Mouse (Mus musculus) lung, postnatal 0 days (tissue): ENCODE data around the gene Dock4.

Experiments used
- CTCF ChIP-seq: IDR thresholded peaks from 2 replicates; pipeline ENCODE4 v1.5.1; 2016; ENCODE audit warnings: antibody characterized with exemption, mild to moderate bottlenecking
- EP300 ChIP-seq: IDR thresholded peaks from 2 replicates; pipeline ENCODE4 v1.6.1; 2016; ENCODE audit warnings: antibody characterized with exemption, mild to moderate bottlenecking, control low read depth

GRCm38 (mm10) chr12:40893741-40894140 is 448.0 kb downstream of the Dock4 start:
- TF ChIP-seq CTCF, result no peak
- TF ChIP-seq EP300, result no peak
